8 mouse cellular contexts compared by ENCODE assay signal in the genomic region with DNA sequence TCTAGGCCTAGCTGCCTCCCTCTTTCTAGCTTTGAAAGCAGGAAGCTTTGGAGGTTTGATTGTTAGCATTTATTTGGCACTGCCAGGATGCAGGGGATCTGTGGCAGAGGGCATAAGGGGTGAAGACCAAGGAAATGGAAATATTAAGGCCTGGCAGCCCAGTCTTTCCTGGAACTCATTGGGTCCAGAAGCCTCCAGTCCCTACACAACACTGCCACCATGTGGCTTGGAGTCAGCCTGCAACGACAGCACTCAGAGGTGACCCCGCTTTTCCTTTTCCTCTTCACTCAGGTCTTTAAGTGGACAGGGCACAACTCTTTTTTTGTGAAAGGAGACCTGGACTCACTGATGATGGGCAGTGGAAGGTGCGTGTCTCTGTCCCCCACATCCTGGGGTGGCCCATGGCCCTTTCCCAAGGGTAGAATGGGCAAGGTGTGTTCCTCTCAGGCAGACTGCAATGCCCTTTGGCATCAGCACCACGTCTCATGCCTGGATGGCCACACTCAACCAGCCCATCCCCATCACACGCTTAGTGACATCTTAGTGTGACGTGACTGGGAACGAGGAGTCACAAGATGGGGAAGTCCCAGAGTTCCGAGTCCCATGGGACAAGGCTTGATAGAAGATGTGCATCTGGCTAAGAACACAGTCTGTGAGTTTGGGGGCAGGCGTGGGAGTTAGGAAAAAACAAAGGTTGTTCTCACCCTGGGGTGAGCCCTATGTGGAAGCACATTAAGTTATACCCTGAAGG. TPM values are rescaled to one million over a fixed set of nuclear protein-coding genes. Genes with fewer than 3 reads are reported as not detected.
DNase-seq lines count a peak whose midpoint lies in the region; ATAC-seq lines count a peak whose summit lies in the region.

No protein-coding gene starts in this region.

- H3K9me3 ChIP-seq in liver, embryonic 13.5 days (replicated peaks), result no peaks in the 10 kb centered on the region
- no peaks in the 10 kb centered on the region for H3K9me3 ChIP-seq in neural tube, embryonic 13.5 days

- no peaks in the 10 kb centered on the region for H3K4me1 ChIP-seq in liver, embryonic 13.5 days (replicated peaks)
- peaks cover 13% of the 10 kb centered on the region for H3K4me1 ChIP-seq in neural tube, embryonic 13.5 days (replicated peaks)

- ATAC-seq in liver, embryonic 13.5 days (ENCODE audit: low read depth), result peak; percentile 34; the same call in 1 of the 2 replicates
- ATAC-seq in neural tube, embryonic 13.5 days (ENCODE audit: low read depth), result peak; percentile 49; the same call in 1 of the 2 replicates

- WGBS in liver, embryonic 13.5 days (ENCODE audit: insufficient replicate concordance), result 54% methylated on average over 9 of the region's 9 CpGs
- 64% methylated on average over 9 of the region's 9 CpGs for WGBS in neural tube, embryonic 13.5 days

- H3K27me3 ChIP-seq in liver, embryonic 13.5 days, result 0 out of 2 replicates have a peak, but pooled peaks cover 3% of the 10 kb centered on the region
- no peaks in the 10 kb centered on the region for H3K27me3 ChIP-seq in neural tube, embryonic 13.5 days

- DNase-seq in A20 (ENCODE audit: low read depth, low spot score), result peak; percentile 53
- DNase-seq in MEL-GATA-1-ER (ENCODE audit: extremely low read depth, low read depth), result peak; percentile 9
- DNase-seq in cerebellum, adult 8-10 months, result peak; percentile 81
- DNase-seq in frontal cortex, postnatal 36 days (ENCODE audit: low spot score in 2 of 2), result peak; percentile 70 to 74
- DNase-seq in induced T-regulatory cell, adult 2 months (ENCODE audit: low read depth), result peak; percentile 58
- DNase-seq in liver, embryonic 13.5 days, result no peak
- DNase-seq in urinary bladder, postnatal 36 days (ENCODE audit: low spot score in 2 of 2), result peak; percentile 63 to 71

- H3K27ac ChIP-seq in liver, embryonic 13.5 days, result no peak overlapping the region
- H3K27ac ChIP-seq in neural tube, embryonic 13.5 days (replicated peaks), result no peak overlapping the region

- H3K4me2 ChIP-seq in liver, embryonic 13.5 days, result no peak overlapping the region
- no peak overlapping the region for H3K4me2 ChIP-seq in neural tube, embryonic 13.5 days

- peaks cover 19% of the 10 kb centered on the region for H3K36me3 ChIP-seq in liver, embryonic 13.5 days
- 0 out of 2 replicates have a peak, but pooled peaks cover 3% of the 10 kb centered on the region for H3K36me3 ChIP-seq in neural tube, embryonic 13.5 days

- no peak overlapping the region for H3K4me3 ChIP-seq in liver, embryonic 13.5 days (replicated peaks)
- H3K4me3 ChIP-seq in neural tube, embryonic 13.5 days, result no peak overlapping the region

- H3K9ac ChIP-seq in liver, embryonic 13.5 days, result no peak overlapping the region
- H3K9ac ChIP-seq in neural tube, embryonic 13.5 days, result peak overlapping the region; percentile 22; the same call in 1 of the 2 replicates

RNA-seq across cellular contexts. Expression of gene Tldc2, which starts 8.3 kb away (rescaled TPM):
- not detected in 2 replicates for polyA plus RNA-seq in liver, embryonic 13.5 days (2015; fragmentation: Nextera tagmentation; extraction: Ambion mirVana)
- not detected in 2 replicates for polyA plus RNA-seq in neural tube, embryonic 13.5 days (2015; fragmentation: Nextera tagmentation; extraction: Ambion mirVana)

RNA-seq across cellular contexts. Expression of gene Soga1, which starts 16.1 kb away (rescaled TPM):
- polyA plus RNA-seq in liver, embryonic 13.5 days (2015; fragmentation: Nextera tagmentation; extraction: Ambion mirVana), result 1.7 and 1.8 TPM in 2 replicates
- 4.5 and 5.9 TPM in 2 replicates for polyA plus RNA-seq in neural tube, embryonic 13.5 days (2015; fragmentation: Nextera tagmentation; extraction: Ambion mirVana)

RNA-seq across cellular contexts. Expression of gene Samhd1, which starts 39.9 kb away (rescaled TPM):
- 19.4 and 21.5 TPM in 2 replicates for polyA plus RNA-seq in liver, embryonic 13.5 days (2015; fragmentation: Nextera tagmentation; extraction: Ambion mirVana)
- 12.0 and 12.9 TPM in 2 replicates for polyA plus RNA-seq in neural tube, embryonic 13.5 days (2015; fragmentation: Nextera tagmentation; extraction: Ambion mirVana)
